Mouse (Mus musculus) kidney, embryonic 16.5 days (tissue): ENCODE results near the gene Mum1l1. TPM values are rescaled to one million over a fixed set of nuclear protein-coding genes. Genes with fewer than 3 reads are reported as not detected.

Experiments used
- ATAC-seq: fragments of 200-750 bp; cut with Nextera tagmentation; 2 replicates; pipeline ENCODE4 v1.8.0; 2017; ENCODE audit warnings: moderate TSS enrichment; ENCODE audit not compliant: low FRiP score, low TSS enrichment
- H3K27ac ChIP-seq: fragments of 300-500 bp; sonication (generic); 2 replicates; pipeline ENCODE4 v1.5.1; 2014; ENCODE audit warnings: low read length
- H3K27me3 ChIP-seq: fragments of 300-500 bp; sonication (generic); 2 replicates; pipeline ENCODE4 v1.6.1; 2014; ENCODE audit warnings: low read length, control low read depth, mixed read lengths; ENCODE audit not compliant: insufficient read depth
- H3K36me3 ChIP-seq: fragments of 300-500 bp; sonication (generic); 2 replicates; pipeline ENCODE4 v1.6.1; 2014; ENCODE audit warnings: low read length, control low read depth, mixed read lengths; ENCODE audit not compliant: insufficient read depth
- H3K4me1 ChIP-seq: fragments of 300-500 bp; sonication (generic); 2 replicates; pipeline ENCODE4 v1.6.1; 2014; ENCODE audit warnings: low read length, control low read depth, mixed read lengths; ENCODE audit not compliant: insufficient read depth
- H3K4me2 ChIP-seq: fragments of 300-500 bp; sonication (generic); replicated peaks from 2 replicates; pipeline ENCODE4 v1.6.1; 2014; ENCODE audit warnings: low read depth, low read length
- H3K4me3 ChIP-seq: fragments of 300-500 bp; sonication (generic); 2 replicates; pipeline ENCODE4 v1.5.1; 2014; ENCODE audit warnings: mild to moderate bottlenecking, low read length
- H3K9ac ChIP-seq: fragments of 300-500 bp; sonication (generic); replicated peaks from 2 replicates; pipeline ENCODE4 v1.6.1; 2014; ENCODE audit warnings: low read length
- H3K9me3 ChIP-seq: fragments of 300-500 bp; sonication (generic); 2 replicates; pipeline ENCODE4 v1.6.1; 2016; ENCODE audit warnings: low read length, control low read depth
- WGBS: fragments of 180-500 bp; shearing (Covaris S2); extraction: QIAGEN DNeasy Blood & Tissue Kit; methylation state at CpG from one replicate; pipeline ENCODE4 v1.1.7; 2014; 5-methylcytosine and 5-hydroxymethylcytosine counted together
- polyA plus RNA-seq: library from polyadenylated mRNA; unstranded; fragments of >200 nt; fragmentation: Nextera tagmentation; extraction: Ambion mirVana; gene quantifications from 2 replicates; pipeline ENCODE4 v1.2.1, GENCODE M21; 2015

The Mum1l1 gene
- polyA plus RNA-seq, 1 experiment from 2014 or later: 16.5 TPM

- no peak overlapping the region for H3K4me2 ChIP-seq
- no peaks in the 10 kb centered on the region for H3K4me1 ChIP-seq
- no peaks in the 10 kb centered on the region for H3K36me3 ChIP-seq
- H3K4me3 ChIP-seq: no peak overlapping the region
- ATAC-seq: no peak
- H3K27me3 ChIP-seq: peaks cover 3% of the 10 kb centered on the region; the same call in 1 of the 2 replicates
- no peak overlapping the region for H3K27ac ChIP-seq
- H3K9me3 ChIP-seq: no peaks in the 10 kb centered on the region
- 30% methylated on average over 2 of the region's 2 CpGs for WGBS
- no peak overlapping the region for H3K9ac ChIP-seq
These were observed 9.2 kb downstream of the Mum1l1 start for GRCm38 (mm10) chrX:139219017-139219416.

GRCm38 (mm10) chrX:139220830-139221229 lies 11.0 kb downstream of the Mum1l1 start:
- Histone ChIP-seq H3K36me3 (no peaks in the 10 kb centered on the region), H3K27me3 (peaks cover 3% of the 10 kb centered on the region; the same call in 1 of the 2 replicates), H3K4me3 (no peak overlapping the region), H3K9ac (no peak overlapping the region), H3K4me2 (no peak overlapping the region), H3K27ac (no peak overlapping the region), H3K9me3 (no peaks in the 10 kb centered on the region), H3K4me1 (no peaks in the 10 kb centered on the region)
- no peak for ATAC-seq
- 73% methylated on average over 4 of the region's 4 CpGs for WGBS

GRCm38 (mm10) chrX:139221893-139222292 lies 12.1 kb downstream of the Mum1l1 start:
- no peak for ATAC-seq
- Histone ChIP-seq H3K4me1 (no peaks in the 10 kb centered on the region), H3K27me3 (peaks cover 2% of the 10 kb centered on the region; the same call in 1 of the 2 replicates), H3K4me2 (no peak overlapping the region), H3K4me3 (no peak overlapping the region), H3K9ac (no peak overlapping the region), H3K36me3 (no peaks in the 10 kb centered on the region), H3K27ac (no peak overlapping the region), H3K9me3 (no peaks in the 10 kb centered on the region)
- 69% methylated on average over 3 of the region's 3 CpGs for WGBS

- Histone ChIP-seq H3K4me1 (no peaks in the 10 kb centered on the region), H3K4me3 (peak overlapping the region; percentile 25; the same call in 1 of the 2 replicates), H3K9me3 (no peaks in the 10 kb centered on the region), H3K27ac (no peak overlapping the region), H3K9ac (no peak overlapping the region), H3K4me2 (peak overlapping the region; percentile 33), H3K27me3 (peaks cover 3% of the 10 kb centered on the region; the same call in 1 of the 2 replicates), H3K36me3 (0 out of 2 replicates have a peak, but pooled peaks cover 7% of the 10 kb centered on the region)
- ATAC-seq: peak; percentile 96
- WGBS: 31% methylated on average over 9 of the region's 9 CpGs
These were observed 21.3 kb downstream of the Mum1l1 start for GRCm38 (mm10) chrX:139231143-139231542.

- no peak overlapping the region for H3K27ac ChIP-seq
- H3K9ac ChIP-seq: no peak overlapping the region
- H3K4me3 ChIP-seq: no peak overlapping the region
- no peaks in the 10 kb centered on the region for H3K27me3 ChIP-seq
- no peak overlapping the region for H3K4me2 ChIP-seq
- 75% methylated on average over 3 of the region's 3 CpGs for WGBS
- no peaks in the 10 kb centered on the region for H3K36me3 ChIP-seq
- H3K4me1 ChIP-seq: no peaks in the 10 kb centered on the region
- no peaks in the 10 kb centered on the region; the same call in 1 of the 2 replicates for H3K9me3 ChIP-seq
- ATAC-seq: no peak
These were observed 37.5 kb downstream of the Mum1l1 start for GRCm38 (mm10) chrX:139247294-139247693.

GRCm38 (mm10) chrX:139257072-139257471 lies 47.2 kb downstream of the Mum1l1 start:
- Histone ChIP-seq H3K9ac (no peak overlapping the region), H3K4me3 (no peak overlapping the region), H3K4me2 (no peak overlapping the region), H3K27me3 (no peaks in the 10 kb centered on the region), H3K36me3 (no peaks in the 10 kb centered on the region), H3K27ac (no peak overlapping the region), H3K4me1 (no peaks in the 10 kb centered on the region), H3K9me3 (no peaks in the 10 kb centered on the region)
- WGBS: 90% methylated on average over 10 of the region's 10 CpGs
- no peak for ATAC-seq

- 93% methylated on average over 4 of the region's 4 CpGs for WGBS
- Histone ChIP-seq H3K9ac (no peak overlapping the region), H3K9me3 (no peaks in the 10 kb centered on the region), H3K4me1 (no peaks in the 10 kb centered on the region), H3K27ac (no peak overlapping the region), H3K4me2 (no peak overlapping the region), H3K36me3 (no peaks in the 10 kb centered on the region), H3K4me3 (no peak overlapping the region), H3K27me3 (peaks cover 2% of the 10 kb centered on the region; the same call in 1 of the 2 replicates)
- ATAC-seq: no peak
These were observed 72.1 kb downstream of the Mum1l1 start for GRCm38 (mm10) chrX:139281966-139282365.

Other genes with a start within 250 kb of the Mum1l1 start
- not detected in 2 replicates for gene Serpina7, start 124.8 kb upstream of the Mum1l1 start, polyA plus RNA-seq
- gene 4930513O06Rik, start 123.8 kb upstream of the Mum1l1 start, polyA plus RNA-seq: not detected in 2 replicates
- not detected in 2 replicates for gene 4933428M09Rik, start 30.8 kb upstream of the Mum1l1 start, polyA plus RNA-seq
- gene Trap1a, start 123.6 kb downstream of the Mum1l1 start, polyA plus RNA-seq: not detected in 2 replicates